Mouse (Mus musculus) testis, adult 2 months (tissue): ENCODE results near the gene Lrrc75b.

Experiments used
- CTCF ChIP-seq: fragments of 200-500 bp; IDR thresholded peaks from 2 replicates; pipeline ENCODE4 v1.5.1; 2012; ENCODE audit warnings: low read depth, mild to moderate bottlenecking, inconsistent platforms, low read length, moderate library complexity; ENCODE audit not compliant: control insufficient read depth, insufficient read depth, insufficient replicate concordance
- POLR2A ChIP-seq: fragments of 200-500 bp; IDR thresholded peaks from 2 replicates; pipeline ENCODE4 v1.6.1; 2012; ENCODE audit warnings: low read depth, mild to moderate bottlenecking, inconsistent platforms, low read length, moderate library complexity; ENCODE audit not compliant: control insufficient read depth

DNA sequence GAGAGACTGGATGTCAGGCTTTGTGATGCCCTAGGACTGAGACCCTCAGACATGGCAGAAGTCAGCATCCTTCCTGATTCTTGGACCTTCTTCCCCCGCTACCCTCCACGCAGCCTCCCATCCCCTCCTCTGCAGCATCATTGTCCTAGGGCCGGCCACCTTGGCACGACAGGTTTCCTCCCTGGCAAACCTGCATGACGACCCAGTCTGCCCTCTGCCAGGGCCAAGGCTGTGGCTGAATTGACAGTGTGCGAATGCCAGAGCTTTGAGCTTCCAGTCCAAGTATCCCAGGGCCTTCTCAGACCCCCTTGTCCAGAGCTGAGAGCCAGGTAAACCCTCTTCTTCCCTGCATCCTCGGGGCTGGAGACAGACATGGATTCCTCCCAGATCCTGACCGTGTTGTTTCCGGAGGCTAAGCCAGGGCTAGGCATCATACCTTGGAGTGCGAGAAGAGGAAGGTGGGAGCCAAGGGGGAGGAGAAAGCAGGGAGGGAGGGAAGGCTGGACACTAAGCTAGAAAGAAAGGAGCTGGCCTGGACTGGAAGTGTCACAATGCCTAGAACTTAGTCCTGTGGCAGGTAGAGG lies 1.0 kb upstream of the Lrrc75b start, which contains the start of gene Ggt1:
- no peak for TF ChIP-seq CTCF
- TF ChIP-seq POLR2A: no peak
